Mouse (Mus musculus): ENCODE measurements around the gene Manba.
A peak's percentile ranks its signal among the peaks of the same experiment; 100 is the strongest.
"Not testable (repeated sequence)": the region's sequence is repeated elsewhere in the genome, so short reads cannot be mapped to it uniquely, and the experiment has no call there.

The Manba gene

GRCm38 (mm10) chr3:135486351-135486750 is 940 bp downstream of the Manba start:
- DNase-seq (ENCODE audit: low read depth in 1 of 2, low spot score in 2 of 2) = no peak

DNA sequence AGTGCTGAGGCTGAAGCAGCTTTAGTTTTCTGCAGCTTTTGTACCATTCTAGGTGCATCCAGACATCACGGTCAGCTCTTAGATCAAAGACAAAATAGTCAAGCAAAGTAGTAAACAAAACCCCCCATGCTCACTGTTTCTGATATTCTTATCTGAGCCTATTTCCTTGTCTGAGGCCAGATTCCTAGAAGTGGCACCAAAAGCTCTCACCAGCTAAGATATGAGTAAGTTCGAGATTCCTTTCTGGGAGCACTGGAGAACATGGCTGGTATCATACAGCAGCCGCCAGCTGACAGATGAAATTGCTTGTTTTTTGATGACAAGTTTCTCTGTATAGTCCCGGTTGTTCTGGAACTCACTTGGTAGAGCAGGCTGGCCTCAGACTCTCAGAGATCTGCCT is 2.4 kb downstream of the Manba start:
- no peak for DNase-seq (ENCODE audit: low read depth in 1 of 2, low spot score in 2 of 2)

- DNase-seq (ENCODE audit: low read depth in 1 of 2, low spot score in 2 of 2) = no peak
Measured at GRCm38 (mm10) chr3:135489865-135490520, 4.6 kb downstream of the Manba start.

- no peak for DNase-seq (ENCODE audit: low read depth in 1 of 2, low spot score in 2 of 2)
Measured at GRCm38 (mm10) chr3:135491102-135491501, 5.7 kb downstream of the Manba start.

DNA sequence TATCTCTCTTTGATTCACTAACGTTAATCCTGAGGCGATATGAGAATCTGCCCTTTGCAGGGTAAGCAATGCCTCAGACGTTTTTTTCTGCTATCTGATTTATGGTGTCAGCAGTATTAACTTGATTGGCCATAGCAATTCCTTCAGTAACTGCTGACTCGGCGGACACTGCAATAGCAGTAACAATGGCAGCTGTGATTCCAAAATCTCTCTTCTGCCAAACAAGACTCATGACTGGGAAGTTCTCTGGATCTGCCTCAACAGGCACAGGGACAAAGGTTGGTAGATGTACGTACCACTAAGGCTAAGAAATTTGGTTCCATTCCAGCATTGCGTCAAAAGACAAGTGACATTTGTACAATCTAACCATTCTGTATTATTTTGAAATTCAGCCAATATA is 7.9 kb downstream of the Manba start:
- DNase-seq (ENCODE audit: low read depth in 1 of 2, low spot score in 2 of 2) = not testable (repeated sequence)

- DNase-seq (ENCODE audit: low read depth in 1 of 2, low spot score in 2 of 2) = not testable (repeated sequence)
Measured at GRCm38 (mm10) chr3:135497956-135498355, 12.5 kb downstream of the Manba start.

GRCm38 (mm10) chr3:135498891-135499290 is 13.5 kb downstream of the Manba start:
- no peak for DNase-seq (ENCODE audit: low read depth in 1 of 2, low spot score in 2 of 2)

- DNase-seq (ENCODE audit: low read depth in 1 of 2, low spot score in 2 of 2) = no peak
Measured at GRCm38 (mm10) chr3:135503160-135503559, 17.7 kb downstream of the Manba start.

DNA sequence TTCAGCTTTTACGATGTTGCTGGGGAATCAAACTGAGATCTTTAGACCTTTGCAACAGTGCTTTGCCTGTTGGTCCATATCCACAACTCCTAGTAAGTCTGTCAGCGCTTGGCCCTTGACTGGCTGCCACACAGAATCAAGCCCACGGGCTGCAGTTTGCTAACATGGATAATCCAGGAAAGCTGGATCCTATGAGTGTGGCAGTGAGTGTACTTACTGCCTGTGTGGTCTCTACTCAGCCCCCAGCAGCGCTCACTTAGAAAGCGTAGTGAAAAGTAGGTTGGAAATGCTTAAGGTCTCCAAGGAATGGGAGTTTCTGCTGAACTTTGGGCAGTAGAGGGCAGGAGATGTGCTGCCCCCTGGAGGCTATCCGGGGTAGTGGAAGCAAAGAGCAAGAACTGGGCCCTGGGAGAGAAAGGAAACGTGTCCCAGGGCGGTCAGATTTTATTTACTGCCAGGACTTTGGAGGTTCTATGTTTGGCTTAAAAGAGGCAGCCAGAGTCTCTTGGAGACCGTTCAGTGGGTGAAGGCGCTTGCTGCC is 20.0 kb downstream of the Manba start:
- DNase-seq (ENCODE audit: low read depth in 1 of 2, low spot score in 2 of 2) = peak; percentile 22 to 40

DNA sequence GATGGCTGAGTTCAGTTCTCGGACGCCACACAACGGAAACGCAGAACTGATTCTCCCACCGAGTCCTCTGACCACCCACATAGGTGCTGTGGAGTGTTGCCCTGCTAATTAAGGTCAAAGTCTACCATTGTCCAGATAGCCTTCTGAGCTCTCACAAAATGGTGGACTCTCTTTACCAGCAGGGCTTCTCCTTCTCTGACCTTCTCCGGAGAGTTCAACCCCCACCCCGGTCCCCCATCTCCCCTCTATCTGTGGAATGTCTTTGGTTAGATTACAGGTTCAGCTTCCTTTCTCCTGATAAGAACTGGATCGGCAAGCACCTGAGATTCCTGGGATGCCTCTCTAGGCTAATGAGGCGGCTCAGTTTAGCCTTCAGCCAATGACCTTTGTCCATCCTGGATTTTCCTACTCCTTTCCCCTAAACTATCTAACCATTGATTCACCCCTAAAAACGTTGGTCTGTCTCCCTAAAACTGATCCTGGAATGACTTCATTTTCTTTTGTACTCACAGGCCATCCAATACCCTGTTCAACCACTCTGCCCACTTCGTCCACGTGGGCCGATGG is 20.6 kb downstream of the Manba start:
- no peak for DNase-seq (ENCODE audit: low read depth in 1 of 2, low spot score in 2 of 2)

DNA sequence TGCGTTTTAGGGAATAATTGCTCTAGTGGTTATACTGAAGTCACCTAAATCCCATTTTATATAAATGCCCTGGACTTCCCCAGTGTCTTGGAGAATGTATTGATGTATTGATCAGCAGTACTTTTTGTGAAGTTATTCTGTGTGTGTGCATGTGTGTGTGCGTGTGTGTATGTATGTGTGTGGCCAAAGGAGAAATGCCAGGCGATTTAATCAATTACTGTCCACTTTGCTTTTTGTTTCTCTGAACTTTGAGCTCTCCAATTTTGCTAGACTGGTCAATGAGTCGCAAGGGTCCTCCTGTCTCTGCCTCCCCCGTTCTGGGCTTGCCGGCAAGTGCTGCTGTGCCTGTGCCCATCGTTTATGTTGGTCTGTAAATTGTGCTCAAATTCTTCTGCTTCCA is 22.1 kb downstream of the Manba start:
- no peak for DNase-seq (ENCODE audit: low read depth in 1 of 2, low spot score in 2 of 2)

DNA sequence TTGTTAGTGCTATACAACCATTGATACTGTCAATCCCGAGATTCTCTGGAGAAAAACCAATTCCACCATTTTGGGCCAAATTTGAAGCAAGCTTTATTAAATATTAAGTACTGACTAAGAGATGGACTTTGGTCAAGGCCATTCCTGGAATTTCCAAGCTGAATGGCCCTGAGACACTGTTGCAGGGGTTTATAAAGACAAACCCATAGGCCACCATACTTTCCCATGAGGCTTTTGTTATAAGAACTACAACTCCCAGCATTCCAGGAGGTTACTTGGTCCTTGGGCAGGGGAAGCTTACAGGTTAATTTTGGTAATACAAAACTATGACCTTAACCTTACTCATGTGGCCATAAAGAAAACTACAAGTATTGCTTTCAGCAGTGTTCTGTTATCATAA is 22.8 kb downstream of the Manba start:
- no peak for DNase-seq (ENCODE audit: low read depth in 1 of 2, low spot score in 2 of 2)

GRCm38 (mm10) chr3:135510372-135510771 is 25.0 kb downstream of the Manba start:
- DNase-seq (ENCODE audit: low read depth in 1 of 2, low spot score in 2 of 2) = no peak

GRCm38 (mm10) chr3:135511683-135512082 is 26.3 kb downstream of the Manba start:
- no peak for DNase-seq (ENCODE audit: low read depth in 1 of 2, low spot score in 2 of 2)

GRCm38 (mm10) chr3:135513270-135513669 is 27.9 kb downstream of the Manba start:
- no peak for DNase-seq (ENCODE audit: low read depth in 1 of 2, low spot score in 2 of 2)

- no peak for DNase-seq (ENCODE audit: low read depth in 1 of 2, low spot score in 2 of 2)
Measured at GRCm38 (mm10) chr3:135513800-135514425, 28.5 kb downstream of the Manba start.

DNA sequence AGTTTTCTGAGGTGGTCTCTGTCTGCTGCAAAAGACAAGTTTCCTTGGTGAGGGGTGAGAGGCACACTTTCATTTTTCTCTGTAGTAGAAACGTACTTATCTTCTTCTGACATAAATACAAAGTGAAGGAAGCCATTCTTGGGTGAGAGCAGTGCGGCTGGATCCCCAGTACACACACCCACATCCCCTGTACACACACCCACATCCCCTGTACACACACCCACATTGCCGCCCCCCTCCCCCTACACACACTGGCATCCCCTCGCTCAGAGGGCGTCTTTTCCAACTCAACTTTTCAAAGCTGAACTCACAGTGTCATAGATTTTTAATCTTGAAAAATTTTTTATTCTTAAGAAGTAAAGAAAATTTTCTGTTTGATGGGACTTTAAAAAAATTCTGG is 29.8 kb downstream of the Manba start:
- DNase-seq (ENCODE audit: low read depth in 1 of 2, low spot score in 2 of 2) = no peak

DNA sequence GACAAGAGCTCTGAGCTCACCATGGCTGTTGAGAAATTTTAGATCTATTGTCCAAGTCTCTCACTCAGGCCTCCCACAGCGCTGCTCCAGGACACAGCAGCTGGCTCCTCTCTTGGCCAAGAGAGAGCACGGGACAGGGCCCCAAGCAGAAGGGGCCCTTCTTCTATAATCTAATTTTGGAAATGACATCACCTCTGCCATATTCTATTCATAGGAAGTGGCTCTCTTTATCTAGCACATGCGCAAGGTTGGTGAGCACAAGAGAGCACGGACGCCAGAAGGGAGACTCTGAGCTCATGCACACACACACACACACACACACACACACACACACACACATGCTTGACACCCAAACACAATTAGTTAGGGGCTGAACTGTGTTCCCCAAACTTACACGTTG is 31.5 kb downstream of the Manba start:
- DNase-seq (ENCODE audit: low read depth in 1 of 2, low spot score in 2 of 2) = no peak

- DNase-seq (ENCODE audit: low read depth in 1 of 2, low spot score in 2 of 2) = no peak
Measured at GRCm38 (mm10) chr3:135518882-135519281, 33.5 kb downstream of the Manba start.

DNA sequence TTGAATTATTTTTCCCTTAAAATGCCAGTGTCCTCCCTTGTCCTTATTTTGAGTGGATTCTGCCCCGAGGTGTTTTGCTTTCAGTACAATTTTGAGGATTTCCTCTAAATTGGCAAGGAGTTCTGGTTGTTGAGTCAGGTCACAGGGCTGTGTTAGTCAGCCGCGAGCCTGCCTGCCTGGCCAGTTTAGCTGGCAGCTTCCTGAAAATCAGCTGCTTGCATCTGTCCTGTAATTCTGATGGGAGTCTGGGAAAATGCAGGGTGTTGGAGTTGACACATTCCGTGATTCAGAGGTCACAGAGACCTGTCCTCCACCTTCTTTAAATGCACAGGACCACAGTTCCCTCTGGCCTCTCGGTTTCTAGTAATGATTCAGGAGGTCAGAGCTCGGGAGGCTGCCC is 34.2 kb downstream of the Manba start:
- DNase-seq (ENCODE audit: low read depth in 1 of 2, low spot score in 2 of 2) = no peak

DNA sequence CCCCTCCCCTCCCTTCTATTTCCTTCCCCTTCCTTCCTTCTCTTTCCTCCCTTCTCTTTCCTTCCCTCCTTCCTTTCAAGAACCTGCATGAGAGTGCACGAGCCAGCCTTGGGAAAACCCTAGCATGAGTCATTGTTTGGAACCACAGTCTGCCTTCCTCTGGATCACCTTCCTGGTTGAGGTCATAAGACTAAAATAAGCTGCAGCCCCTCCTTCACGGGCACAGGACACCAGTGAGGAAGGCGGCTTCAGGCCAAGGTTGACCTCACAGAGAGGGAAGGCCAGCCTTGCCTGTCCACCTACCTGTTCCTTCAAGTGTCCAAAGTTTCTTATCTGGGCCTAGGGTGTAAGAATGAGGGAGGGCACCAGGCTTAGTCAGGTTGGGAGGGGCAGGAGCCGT is 36.6 kb downstream of the Manba start:
- no peak for DNase-seq (ENCODE audit: low read depth in 1 of 2, low spot score in 2 of 2)

DNA sequence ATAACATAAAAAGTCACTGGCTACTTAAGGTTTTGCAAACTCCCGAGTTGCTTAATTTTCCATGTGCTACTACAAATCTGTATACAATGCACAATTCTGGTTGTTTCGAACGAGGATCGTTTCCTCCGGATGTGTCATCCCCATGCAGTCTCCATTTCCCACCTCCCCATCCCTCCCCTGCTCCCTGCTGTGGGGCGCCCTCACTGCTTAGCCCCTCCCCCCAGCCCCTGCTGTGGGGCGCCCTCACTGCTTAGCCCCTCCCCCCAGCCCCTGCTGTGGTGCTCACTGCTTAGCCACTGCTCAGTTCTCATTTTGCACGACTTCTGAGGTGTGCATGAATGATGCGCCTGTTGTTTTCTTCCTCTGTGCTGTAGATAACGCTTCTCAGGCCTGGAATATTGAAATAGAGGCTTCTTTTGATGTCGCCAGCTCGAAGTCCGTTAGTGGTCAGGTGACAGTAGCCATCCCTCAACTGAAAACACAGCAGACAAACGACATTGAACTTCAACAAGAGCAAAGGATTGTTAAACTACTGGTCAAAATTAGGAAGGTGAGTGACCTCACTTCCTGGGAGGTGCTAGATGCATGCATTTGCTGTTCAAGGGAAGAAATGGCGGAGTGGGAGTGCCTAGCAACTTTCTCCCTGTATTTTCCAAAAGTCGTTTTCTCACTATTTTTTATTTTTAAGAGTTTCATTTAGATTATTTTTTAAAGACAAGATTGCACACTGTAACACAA is 37.4 kb downstream of the Manba start:
- DNase-seq (ENCODE audit: low read depth in 1 of 2, low spot score in 2 of 2) = no peak
